12 mouse cellular contexts compared by ENCODE assay signal in the genomic region with DNA sequence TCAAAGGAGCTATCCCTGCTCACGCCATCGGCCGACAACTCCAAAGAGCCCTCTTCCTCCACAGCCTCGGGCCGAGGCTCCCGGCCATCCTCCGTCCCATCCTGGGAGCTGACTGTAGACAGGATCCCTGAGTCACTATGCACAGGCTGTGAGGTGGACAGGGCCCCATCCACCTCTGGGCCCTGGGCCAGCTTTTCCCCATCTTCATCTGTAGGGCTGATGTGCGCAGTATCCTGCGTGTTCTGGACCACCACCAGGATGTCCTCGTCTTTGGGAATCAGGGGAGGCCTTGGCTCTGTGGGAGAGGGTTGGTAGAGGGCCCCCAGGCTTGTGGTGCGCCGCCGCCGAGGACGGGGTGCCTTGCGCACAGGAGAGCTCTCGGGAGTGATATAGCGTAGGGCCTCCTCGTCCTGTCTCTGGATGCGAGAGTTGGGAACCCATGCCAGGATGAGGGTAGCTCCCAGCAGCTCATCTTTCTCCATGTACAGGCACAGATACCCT. TPM values are rescaled to one million over a fixed set of nuclear protein-coding genes. Genes with fewer than 3 reads are reported as not detected.
DNase-seq lines count a peak whose midpoint lies in the region; ATAC-seq and TF ChIP-seq lines count a peak whose summit lies in the region.
"Had no signal": no experiment of that assay in that cellular context is flagged by ENCODE, and none has a peak within 500 bp of the region (broad histone marks: within the 10 kb centered on the region; RNA-seq: fewer than 3 reads in every experiment).

No protein-coding gene starts in this region.

- TF ChIP-seq CTCF in stomach, postnatal 0 days (IDR thresholded peaks at IDR 0.05; ENCODE audit: low read depth), result no peak

- peaks cover 50% of the 10 kb centered on the region for H3K36me3 ChIP-seq in hindbrain, embryonic 13.5 days
- H3K36me3 ChIP-seq in hindbrain, embryonic 10.5 days, result peaks cover 68% of the 10 kb centered on the region
- H3K36me3 ChIP-seq in stomach, embryonic 16.5 days (ENCODE audit: control insufficient read depth, insufficient read depth, low read length), result peaks cover 17% of the 10 kb centered on the region
- H3K36me3 ChIP-seq in stomach, postnatal 0 days (ENCODE audit: control insufficient read depth, insufficient read depth, low read length), result no peaks in the 10 kb centered on the region; the same call in none of the 2 replicates
- H3K36me3 ChIP-seq in forebrain, embryonic 15.5 days, result peaks cover 22% of the 10 kb centered on the region

- DNase-seq in hindbrain, embryonic 10.5 days (ENCODE audit: low spot score), result no peak
- no peak for DNase-seq in stomach, postnatal 0 days (ENCODE audit: low spot score)
- DNase-seq in gastrocnemius, postnatal 36 days, result no peak
- DNase-seq in adrenal gland, postnatal 14 days, result no peak
- DNase-seq: retina, postnatal 1 day had no signal

- H3K9me3 ChIP-seq in hindbrain, embryonic 13.5 days, result no peaks in the 10 kb centered on the region
- H3K9me3 ChIP-seq in hindbrain, embryonic 10.5 days, result no peaks in the 10 kb centered on the region
- H3K9me3 ChIP-seq in stomach, embryonic 16.5 days (replicated peaks; ENCODE audit: control insufficient read depth, low read length), result no peaks in the 10 kb centered on the region
- no peaks in the 10 kb centered on the region for H3K9me3 ChIP-seq in stomach, postnatal 0 days (ENCODE audit: control insufficient read depth, low read length)
- no peaks in the 10 kb centered on the region for H3K9me3 ChIP-seq in forebrain, embryonic 15.5 days

- no peaks in the 10 kb centered on the region for H3K27me3 ChIP-seq in hindbrain, embryonic 13.5 days
- no peaks in the 10 kb centered on the region for H3K27me3 ChIP-seq in hindbrain, embryonic 10.5 days (ENCODE audit: insufficient read depth, poor library complexity, severe bottlenecking)
- H3K27me3 ChIP-seq in stomach, embryonic 16.5 days (ENCODE audit: control insufficient read depth, insufficient read depth, low read length), result no peaks in the 10 kb centered on the region
- H3K27me3 ChIP-seq in stomach, postnatal 0 days (ENCODE audit: control insufficient read depth, insufficient read depth, low read length), result no peaks in the 10 kb centered on the region
- H3K27me3 ChIP-seq in forebrain, embryonic 15.5 days, result no peaks in the 10 kb centered on the region

- peak overlapping the region; percentile 65 for H3K27ac ChIP-seq in hindbrain, embryonic 13.5 days
- no peak overlapping the region for H3K27ac ChIP-seq in hindbrain, embryonic 10.5 days
- 0 out of 2 replicates have a peak overlapping the region, but pooled peaks have one; percentile 1 for H3K27ac ChIP-seq in stomach, embryonic 16.5 days (ENCODE audit: low read length)
- no peak overlapping the region for H3K27ac ChIP-seq in stomach, postnatal 0 days (replicated peaks)
- H3K27ac ChIP-seq in forebrain, embryonic 15.5 days (replicated peaks), result peak overlapping the region; percentile 77

- no peak for TF ChIP-seq EP300 in stomach, postnatal 0 days (optimal IDR thresholded peaks at IDR 0.05)

- 95% methylated on average over 20 of the region's 20 CpGs for WGBS in hindbrain, embryonic 13.5 days
- 93% methylated on average over 20 of the region's 20 CpGs for WGBS in hindbrain, embryonic 10.5 days
- WGBS in stomach, embryonic 16.5 days, result 91% methylated on average over 20 of the region's 20 CpGs
- 89% methylated on average over 18 of the region's 20 CpGs for WGBS in stomach, postnatal 0 days
- WGBS in forebrain, embryonic 15.5 days, result 82% methylated on average over 20 of the region's 20 CpGs

- ATAC-seq in hindbrain, embryonic 13.5 days (ENCODE audit: low FRiP score), result no peak
- no peak for ATAC-seq in stomach, embryonic 16.5 days (ENCODE audit: insufficient read depth, low FRiP score)
- no peak for ATAC-seq in stomach, postnatal 0 days (ENCODE audit: low FRiP score, low TSS enrichment)
- ATAC-seq in forebrain, embryonic 15.5 days (replicated peaks), result peak; percentile 21; the same call in 1 of the 2 replicates
- ATAC-seq: CD4-positive, CD25-positive, alpha-beta regulatory T cell, adult 4 months had no signal

- no peak overlapping the region for H3K4me2 ChIP-seq in hindbrain, embryonic 13.5 days
- H3K4me2 ChIP-seq in stomach, embryonic 16.5 days (ENCODE audit: low read depth, low read length), result no peak overlapping the region
- no peak overlapping the region for H3K4me2 ChIP-seq in stomach, postnatal 0 days (replicated peaks; ENCODE audit: low read depth)
- no peak overlapping the region for H3K4me2 ChIP-seq in forebrain, embryonic 15.5 days (replicated peaks)
- H3K4me2 ChIP-seq: liver, embryonic 11.5 days; lung, embryonic 14.5 days had no signal

- no peak overlapping the region for H3K9ac ChIP-seq in hindbrain, embryonic 13.5 days
- H3K9ac ChIP-seq in stomach, embryonic 16.5 days (ENCODE audit: low read length), result no peak overlapping the region
- H3K9ac ChIP-seq in stomach, postnatal 0 days (ENCODE audit: low read length), result no peak overlapping the region
- H3K9ac ChIP-seq in forebrain, embryonic 15.5 days (replicated peaks), result no peak overlapping the region
- H3K9ac ChIP-seq: lung, embryonic 14.5 days had no signal

- H3K4me3 ChIP-seq in hindbrain, embryonic 13.5 days, result no peak overlapping the region
- H3K4me3 ChIP-seq in hindbrain, embryonic 10.5 days, result no peak overlapping the region
- H3K4me3 ChIP-seq in stomach, embryonic 16.5 days (replicated peaks; ENCODE audit: low read length), result no peak overlapping the region
- H3K4me3 ChIP-seq in stomach, postnatal 0 days (ENCODE audit: low read depth, low read length), result no peak overlapping the region
- no peak overlapping the region for H3K4me3 ChIP-seq in forebrain, embryonic 15.5 days

- H3K4me1 ChIP-seq in hindbrain, embryonic 13.5 days (replicated peaks), result peaks cover 47% of the 10 kb centered on the region
- peaks cover 50% of the 10 kb centered on the region for H3K4me1 ChIP-seq in hindbrain, embryonic 10.5 days (replicated peaks)
- H3K4me1 ChIP-seq in stomach, embryonic 16.5 days (ENCODE audit: control insufficient read depth, insufficient read depth, low read length), result peaks cover 39% of the 10 kb centered on the region
- peaks cover 11% of the 10 kb centered on the region for H3K4me1 ChIP-seq in stomach, postnatal 0 days (replicated peaks; ENCODE audit: control insufficient read depth, insufficient read depth)
- peaks cover 54% of the 10 kb centered on the region for H3K4me1 ChIP-seq in forebrain, embryonic 15.5 days

- intact Hi-C loops in gastrocnemius, postnatal 36 days (cut with DNase I), result loop anchor here (2.0 kb wide), 1 partner anchor 20 kb away; a partner anchor contains a TSS

RNA-seq across cellular contexts. Expression of a gene that starts 19.4 kb away (rescaled TPM):
- 57.4 and 61.1 TPM in 2 replicates for polyA plus RNA-seq in hindbrain, embryonic 13.5 days (2015; fragmentation: Nextera tagmentation; extraction: Ambion mirVana)
- polyA plus RNA-seq in hindbrain, embryonic 10.5 days (2016; fragmentation: Nextera tagmentation; extraction: Ambion mirVana), result 29.5 and 37.9 TPM in 2 replicates
- 13.6 and 14.8 TPM in 2 replicates for polyA plus RNA-seq in stomach, embryonic 16.5 days (2015; fragmentation: Nextera tagmentation; extraction: Ambion mirVana)
- polyA plus RNA-seq in stomach, postnatal 0 days (2015; fragmentation: Nextera tagmentation; extraction: Ambion mirVana), result 4.8 and 6.3 TPM in 2 replicates
- 52.4 and 54.6 TPM in 2 replicates for polyA plus RNA-seq in forebrain, embryonic 15.5 days (2015; fragmentation: Nextera tagmentation; extraction: Ambion mirVana)
- total RNA-seq in gastrocnemius, postnatal 36 days (2021), result 10 to 100 TPM; 19.2 to 23.2 TPM
- total RNA-seq in adrenal gland, postnatal 14 days (2021), result 18.1 and 18.7 TPM in 2 replicates

RNA-seq across cellular contexts. Expression of a gene that starts 19.5 kb away (rescaled TPM):
- 14.6 and 18.0 TPM in 2 replicates for polyA plus RNA-seq in hindbrain, embryonic 13.5 days (2015; fragmentation: Nextera tagmentation; extraction: Ambion mirVana)
- 20.0 and 21.3 TPM in 2 replicates for polyA plus RNA-seq in hindbrain, embryonic 10.5 days (2016; fragmentation: Nextera tagmentation; extraction: Ambion mirVana)
- polyA plus RNA-seq in stomach, embryonic 16.5 days (2015; fragmentation: Nextera tagmentation; extraction: Ambion mirVana), result 2.3 and 2.4 TPM in 2 replicates
- 0.92 and 1.2 TPM in 2 replicates for polyA plus RNA-seq in stomach, postnatal 0 days (2015; fragmentation: Nextera tagmentation; extraction: Ambion mirVana)
- polyA plus RNA-seq in forebrain, embryonic 15.5 days (2015; fragmentation: Nextera tagmentation; extraction: Ambion mirVana), result 12.9 and 13.7 TPM in 2 replicates
- not detected for total RNA-seq in gastrocnemius, postnatal 36 days (2021)
- 0.44 and 0.45 TPM in 2 replicates for total RNA-seq in adrenal gland, postnatal 14 days (2021)
- total RNA-seq: neutrophil, adult 5-6 weeks had no signal

RNA-seq across cellular contexts. Expression of a gene that starts 58.8 kb away (rescaled TPM):
- polyA plus RNA-seq in hindbrain, embryonic 13.5 days (2015; fragmentation: Nextera tagmentation; extraction: Ambion mirVana), result 59.6 and 62.3 TPM in 2 replicates
- 28.3 and 35.5 TPM in 2 replicates for polyA plus RNA-seq in hindbrain, embryonic 10.5 days (2016; fragmentation: Nextera tagmentation; extraction: Ambion mirVana)
- 74.7 and 85.1 TPM in 2 replicates for polyA plus RNA-seq in stomach, embryonic 16.5 days (2015; fragmentation: Nextera tagmentation; extraction: Ambion mirVana)
- 30.8 and 35.5 TPM in 2 replicates for polyA plus RNA-seq in stomach, postnatal 0 days (2015; fragmentation: Nextera tagmentation; extraction: Ambion mirVana)
- polyA plus RNA-seq in forebrain, embryonic 15.5 days (2015; fragmentation: Nextera tagmentation; extraction: Ambion mirVana), result 43.9 and 49.8 TPM in 2 replicates
- total RNA-seq in gastrocnemius, postnatal 36 days (2021), result 100 to 1,000 TPM; 122 to 134 TPM
- total RNA-seq in adrenal gland, postnatal 14 days (2021), result 78.3 and 81.3 TPM in 2 replicates

Comparison
In these comparisons a context has a peak if more than half of its experiments do, and no peak if none do; other contexts are left out.
1. H3K27ac ChIP-seq: peak in hindbrain, embryonic 13.5 days (single experiment), stomach, embryonic 16.5 days (single experiment) and forebrain, embryonic 15.5 days (single experiment); none in hindbrain, embryonic 10.5 days (single experiment) and stomach, postnatal 0 days (single experiment).